Mouse (Mus musculus): ENCODE measurements around the gene Cmtm2b.
"Not testable (repeated sequence)": the region's sequence is repeated elsewhere in the genome, so short reads cannot be mapped to it uniquely, and the experiment has no call there.

Gene Cmtm2b

DNA sequence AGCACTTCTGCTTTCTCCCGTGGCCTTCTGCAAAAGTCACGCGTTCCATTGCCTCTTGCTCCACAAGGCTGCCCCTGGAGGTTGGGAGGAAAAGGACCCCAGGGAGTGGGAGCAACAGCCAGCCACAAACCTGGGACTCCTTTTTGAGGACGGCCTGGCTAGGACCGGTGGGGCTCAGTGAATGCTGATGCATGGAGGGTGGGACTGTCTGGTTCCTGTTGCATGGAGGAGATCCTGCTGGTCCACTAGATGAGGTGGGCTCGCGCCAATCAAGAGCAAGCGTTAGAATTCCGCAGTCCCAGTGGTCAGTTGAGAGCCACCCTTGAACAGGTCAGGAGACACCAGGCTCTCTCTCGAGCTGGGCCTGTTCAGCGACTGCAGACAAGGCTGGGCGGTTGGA is at the start of gene Cmtm2b:
Gene Cmtm2b, plus strand, starts transcription at position 301 of the 400 bp plus-strand sequence.
- not testable (repeated sequence) for DNase-seq (ENCODE audit: low spot score in 2 of 2)

DNA sequence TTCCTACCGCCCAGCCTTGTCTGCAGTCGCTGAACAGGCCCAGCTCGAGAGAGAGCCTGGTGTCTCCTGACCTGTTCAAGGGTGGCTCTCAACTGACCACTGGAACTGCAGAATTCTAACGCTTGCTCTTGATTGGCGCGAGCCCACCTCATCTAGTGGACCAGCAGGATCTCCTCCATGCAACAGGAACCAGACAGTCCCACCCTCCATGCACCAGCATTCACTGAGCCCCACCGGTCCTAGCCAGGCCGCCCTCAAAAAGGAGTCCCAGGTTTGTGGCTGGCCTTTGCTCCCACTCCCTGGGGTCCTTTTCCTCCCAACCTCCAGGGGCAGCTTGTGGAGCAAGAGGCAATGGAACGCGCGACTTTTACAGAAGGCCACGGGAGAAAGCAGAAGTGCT is 28.9 kb upstream of the Cmtm2b start, which contains the start of gene Cmtm2a:
Gene Cmtm2a, minus strand, starts transcription at position 101 of the 400 bp plus-strand sequence.
- DNase-seq (ENCODE audit: low spot score in 2 of 2), result not testable (repeated sequence)

DNA sequence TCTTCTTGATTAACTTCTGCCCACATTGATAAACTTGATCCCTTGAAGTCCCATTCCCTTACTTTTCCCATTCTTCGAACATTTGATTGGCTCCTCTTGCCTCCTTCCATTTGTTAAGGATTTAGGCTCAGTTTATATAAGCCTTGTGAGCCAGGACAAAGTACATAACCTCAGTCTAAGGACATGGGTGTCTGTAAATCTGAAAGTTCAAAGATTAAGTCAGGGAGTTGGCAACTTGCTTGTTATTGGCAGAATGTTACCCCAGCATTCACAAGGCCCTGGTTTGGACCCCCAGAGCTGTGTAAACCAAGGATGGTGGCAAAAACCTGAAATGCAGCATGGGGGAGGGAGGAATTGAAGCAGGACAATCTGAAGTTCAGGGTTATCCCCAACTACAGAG is 27.6 kb upstream of the Cmtm2b start:
- no peak for DNase-seq (ENCODE audit: low spot score in 2 of 2)

DNA sequence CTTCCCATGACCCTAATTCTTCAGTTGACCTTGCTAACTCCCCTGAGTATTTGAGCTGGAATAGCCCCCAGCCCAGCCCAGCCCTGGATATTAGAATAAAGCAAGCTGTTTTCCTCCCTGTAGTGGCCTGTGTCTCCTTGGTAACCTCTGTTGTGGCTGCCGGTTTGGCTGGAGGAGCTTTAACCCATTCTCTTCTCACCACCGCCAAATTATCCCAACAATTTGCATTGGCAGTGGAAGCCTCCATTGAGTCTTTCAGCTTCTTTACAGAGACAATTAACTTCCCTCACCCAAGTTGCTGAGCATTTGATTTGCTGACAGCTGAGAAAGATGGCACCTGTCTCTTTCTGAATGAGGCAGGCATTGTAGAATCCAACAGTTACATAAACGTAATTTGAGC is 20.5 kb upstream of the Cmtm2b start:
- not testable (repeated sequence) for DNase-seq (ENCODE audit: low spot score in 2 of 2)

DNA sequence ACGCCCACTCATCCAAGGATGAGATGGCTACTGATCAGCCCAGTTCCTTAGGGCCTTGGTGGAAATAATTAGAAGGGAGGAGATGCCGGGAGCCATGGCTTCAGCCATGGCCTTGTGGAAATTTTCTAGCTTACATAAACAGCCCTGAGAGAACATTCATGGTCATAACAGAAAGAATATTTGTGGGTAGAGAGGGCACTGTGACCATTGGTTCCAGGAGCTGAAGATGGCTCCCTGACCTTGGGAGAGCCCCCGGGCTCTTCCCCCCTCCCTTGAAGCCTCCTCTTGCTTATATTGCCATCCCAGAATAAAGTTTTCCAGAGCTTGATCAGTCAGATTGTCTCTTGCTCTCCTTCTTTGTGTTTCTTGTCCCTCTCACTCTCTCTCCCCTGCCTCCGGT is 19.5 kb upstream of the Cmtm2b start:
- DNase-seq (ENCODE audit: low spot score in 2 of 2), result not testable (repeated sequence)

DNA sequence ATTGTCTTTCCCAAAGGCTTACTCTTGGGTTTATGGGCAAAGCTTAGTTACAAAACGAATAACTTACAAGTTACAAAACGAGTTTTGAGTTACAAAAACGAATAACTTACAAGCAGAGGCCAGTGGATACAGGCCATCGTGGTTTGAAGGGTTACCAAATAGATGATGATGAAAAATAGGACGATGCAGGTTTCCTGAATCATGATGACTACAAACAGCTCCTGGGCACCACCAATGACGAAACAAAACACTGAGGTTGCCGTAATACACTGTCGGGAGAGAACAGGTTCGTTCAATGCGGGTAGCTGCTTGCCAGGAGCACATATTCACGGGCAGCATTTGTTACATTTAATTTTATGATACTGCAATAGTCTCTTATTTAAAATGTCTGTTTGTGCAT is 17.1 kb upstream of the Cmtm2b start:
- no peak for DNase-seq (ENCODE audit: low spot score in 2 of 2)

DNA sequence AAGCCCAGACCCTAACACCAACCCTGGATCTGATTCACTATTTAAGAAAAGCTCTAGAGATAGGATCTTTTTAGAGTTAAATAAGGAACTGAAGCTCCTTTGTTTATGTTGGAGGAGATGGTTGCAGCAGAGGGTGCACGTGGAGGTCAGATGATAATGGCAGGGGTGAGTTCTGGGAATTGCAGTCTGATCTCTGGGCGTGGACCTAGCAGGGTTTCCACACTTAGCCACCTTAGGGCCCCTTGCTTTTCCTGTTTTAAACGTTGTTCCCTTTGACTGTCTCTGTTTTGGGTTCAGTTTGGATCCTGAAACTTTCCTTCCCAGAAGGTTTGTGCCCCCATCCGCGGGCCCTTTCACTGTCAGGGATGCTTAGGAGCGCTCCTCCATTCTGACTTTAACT is 13.7 kb upstream of the Cmtm2b start:
- not testable (repeated sequence) for DNase-seq (ENCODE audit: low spot score in 2 of 2)

DNA sequence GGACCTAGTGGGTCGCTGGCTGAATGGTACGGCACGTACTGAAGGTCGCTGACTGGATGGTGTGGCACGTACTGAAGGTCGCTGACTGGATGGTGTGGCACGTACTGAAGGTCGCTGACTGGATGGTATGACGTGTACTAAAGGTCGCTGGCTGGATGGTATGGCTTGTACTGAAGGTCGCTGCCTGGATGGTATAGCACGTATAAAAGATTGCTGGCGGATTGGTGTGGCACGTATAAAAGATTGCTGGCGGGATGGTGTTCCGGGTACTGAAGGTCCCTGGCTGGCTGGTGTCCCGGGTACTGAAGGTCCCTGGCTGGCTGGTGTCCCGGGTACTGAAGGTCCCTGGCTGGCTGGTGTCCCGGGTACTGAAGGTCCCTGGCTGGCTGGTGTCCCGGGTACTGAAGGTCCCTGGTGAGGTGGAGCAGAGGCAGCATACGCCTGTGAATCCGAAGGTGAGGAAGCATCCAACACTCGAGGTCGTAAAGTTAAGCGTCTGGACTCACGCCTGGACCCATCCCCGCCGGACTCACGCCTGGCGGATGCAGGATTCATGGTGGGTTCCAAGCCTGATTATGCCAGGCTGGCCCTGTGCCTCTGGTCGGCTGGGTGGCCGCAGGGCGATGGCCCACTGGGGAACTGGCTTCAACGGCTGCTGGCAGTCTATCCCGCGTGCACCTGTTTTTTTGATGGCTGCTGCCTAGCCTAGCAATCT is 12.4 kb upstream of the Cmtm2b start, which contains the start of the genes Gm45711 and Cmtm1:
Gene Gm45711, minus strand, starts transcription at position 641 of the 715 bp plus-strand sequence.
Gene Cmtm1, minus strand, starts transcription at position 705 of the 715 bp plus-strand sequence.
- DNase-seq (ENCODE audit: low spot score in 2 of 2), result not testable (repeated sequence)

DNA sequence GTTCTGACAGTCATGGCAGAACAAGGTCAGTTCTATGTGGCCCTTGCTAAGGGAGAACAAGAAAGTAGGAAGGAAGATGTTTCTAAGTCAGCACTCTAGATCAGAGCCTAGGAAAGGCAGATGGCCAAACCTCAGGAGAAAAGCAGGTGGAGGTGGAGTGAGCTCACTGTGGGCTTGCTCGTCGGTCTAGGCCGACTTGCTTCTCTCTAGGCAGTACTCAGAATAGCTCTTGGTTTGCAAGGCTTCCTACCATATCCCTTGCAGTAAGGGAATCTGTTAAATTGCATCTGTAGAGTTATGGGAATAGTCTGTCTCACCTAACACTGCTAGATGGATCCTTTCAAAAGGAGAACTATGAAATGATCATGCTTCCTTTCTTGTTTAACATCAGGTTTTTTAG is 10.0 kb upstream of the Cmtm2b start:
- DNase-seq (ENCODE audit: low spot score in 2 of 2), result not testable (repeated sequence)

DNA sequence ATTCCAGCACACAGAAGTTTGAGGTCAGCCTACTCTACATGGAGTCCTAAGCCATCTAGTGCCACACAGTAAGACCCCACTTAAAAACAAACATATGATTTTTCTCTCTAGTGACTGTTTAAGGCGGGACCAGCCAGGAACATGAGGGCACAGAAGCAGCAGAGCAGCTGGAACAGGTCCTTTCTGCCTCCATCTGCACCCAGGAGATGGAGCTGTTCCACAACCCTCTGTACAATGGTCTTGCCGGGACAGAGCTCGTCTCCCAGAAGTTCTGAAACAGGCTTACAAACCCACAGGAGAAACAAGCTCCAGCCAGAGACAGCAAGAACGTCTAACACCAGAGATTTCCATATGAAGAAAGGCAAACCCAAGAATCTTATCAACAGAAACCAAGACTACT is 8.7 kb upstream of the Cmtm2b start:
- DNase-seq (ENCODE audit: low spot score in 2 of 2), result no peak

DNA sequence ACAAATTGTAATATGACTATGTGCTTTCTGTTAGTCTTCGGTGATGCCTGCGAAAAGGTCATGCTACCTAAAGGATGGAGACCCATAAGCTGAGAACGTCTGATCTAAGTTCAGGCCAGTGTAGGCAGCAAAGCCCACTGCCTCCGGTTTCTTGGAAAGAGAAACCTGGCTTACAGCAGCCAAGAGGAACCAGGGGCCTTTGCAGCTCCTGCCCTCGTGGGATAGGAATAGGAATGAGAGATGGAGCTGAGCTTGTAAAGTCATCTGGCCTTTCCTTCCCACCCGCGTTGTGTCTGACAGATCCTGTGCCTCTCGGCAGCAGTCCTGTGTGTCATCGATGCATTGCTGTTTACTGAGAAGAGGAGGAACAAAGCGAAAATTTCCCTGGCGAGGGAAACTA is 763 bp upstream of the Cmtm2b start, which contains the start of gene Gm11020:
Gene Gm11020, plus strand, starts transcription at position 301 of the 400 bp plus-strand sequence.
- not testable (repeated sequence) for DNase-seq (ENCODE audit: low spot score in 2 of 2)

DNA sequence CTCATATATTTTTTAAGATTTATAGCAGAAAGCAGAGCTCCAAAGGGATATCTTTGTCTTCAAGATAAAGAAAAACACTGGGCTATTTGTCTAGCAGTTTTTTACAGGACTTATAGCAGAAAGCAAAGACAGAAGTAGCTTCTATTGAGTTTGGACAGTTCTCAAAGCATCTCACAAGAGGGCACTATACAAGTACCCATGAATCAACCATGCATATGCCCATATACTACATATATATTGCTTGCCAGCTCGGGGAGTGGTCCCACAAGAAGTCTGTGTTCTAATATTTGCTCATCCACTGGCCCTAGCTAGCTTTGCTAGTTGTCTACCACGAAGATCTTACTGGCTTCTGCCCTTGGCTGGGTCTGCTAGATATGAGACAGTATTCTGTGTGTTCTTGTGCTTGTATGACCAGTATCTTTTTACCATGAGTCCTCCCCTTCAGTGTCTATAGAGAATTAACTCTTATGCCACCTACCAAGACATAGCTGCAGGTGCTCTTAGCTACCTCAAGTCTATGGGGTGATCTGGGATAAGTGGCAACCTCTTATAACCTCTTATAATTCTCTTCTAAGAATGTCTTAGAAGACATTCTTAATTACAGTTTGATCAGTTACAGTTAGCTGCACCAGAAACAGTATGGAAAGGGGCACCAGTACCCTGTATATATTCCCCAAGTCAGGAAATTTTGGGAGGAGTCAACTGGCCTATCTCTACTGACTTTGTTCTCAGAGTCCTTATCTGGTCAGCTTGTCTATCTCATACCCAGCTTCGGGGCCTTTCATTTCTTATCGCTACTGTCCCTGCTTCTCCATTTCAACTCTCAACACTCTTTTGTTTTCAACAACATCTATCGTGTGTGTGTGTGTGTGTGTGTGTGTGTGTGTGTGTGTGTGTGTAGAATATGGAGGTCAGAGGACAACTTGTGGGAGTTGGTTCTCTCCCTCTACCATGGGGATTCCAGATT is 10.9 kb downstream of the Cmtm2b start:
- DNase-seq (ENCODE audit: low spot score in 2 of 2), result no peak

DNA sequence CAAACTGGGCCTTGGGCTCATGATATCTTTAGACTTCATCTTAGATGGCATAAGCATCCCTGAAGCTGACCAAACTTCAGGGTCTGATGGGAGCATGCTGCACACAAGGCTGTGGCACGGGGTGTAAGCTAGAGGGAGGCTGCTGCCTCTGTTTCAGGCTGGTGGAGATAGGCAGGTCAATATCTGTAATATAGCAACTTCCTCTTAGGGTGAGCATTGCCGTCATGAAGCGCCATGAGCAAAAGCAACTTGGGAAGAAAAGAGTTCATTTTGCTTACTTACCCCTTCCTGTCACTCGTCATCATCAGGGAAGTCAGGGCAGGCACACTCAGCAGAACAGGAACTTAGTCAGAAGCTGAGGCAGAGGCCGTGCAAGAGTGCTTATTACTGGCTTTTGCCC is 11.8 kb downstream of the Cmtm2b start:
- no peak for DNase-seq (ENCODE audit: low spot score in 2 of 2)

DNA sequence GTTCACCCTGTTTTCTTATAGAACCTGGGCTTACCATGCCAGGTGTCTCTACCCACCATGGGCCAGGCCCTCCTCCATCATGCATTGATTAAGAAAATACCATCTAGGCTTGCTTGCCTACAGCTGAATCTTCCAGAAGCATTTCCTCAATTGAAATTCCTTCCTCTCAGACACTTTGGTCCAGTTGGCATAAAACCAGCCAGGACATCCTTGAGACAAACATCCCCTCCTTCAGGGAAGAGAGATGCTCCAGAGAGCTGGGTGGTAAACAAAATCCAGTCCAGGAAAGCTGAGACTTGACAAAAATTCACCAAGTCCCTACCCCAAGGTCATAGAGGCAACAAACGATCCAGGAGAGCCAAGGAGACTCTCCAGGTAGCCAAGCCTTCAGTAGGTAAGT is 12.2 kb downstream of the Cmtm2b start:
- no peak for DNase-seq (ENCODE audit: low spot score in 2 of 2)

DNA sequence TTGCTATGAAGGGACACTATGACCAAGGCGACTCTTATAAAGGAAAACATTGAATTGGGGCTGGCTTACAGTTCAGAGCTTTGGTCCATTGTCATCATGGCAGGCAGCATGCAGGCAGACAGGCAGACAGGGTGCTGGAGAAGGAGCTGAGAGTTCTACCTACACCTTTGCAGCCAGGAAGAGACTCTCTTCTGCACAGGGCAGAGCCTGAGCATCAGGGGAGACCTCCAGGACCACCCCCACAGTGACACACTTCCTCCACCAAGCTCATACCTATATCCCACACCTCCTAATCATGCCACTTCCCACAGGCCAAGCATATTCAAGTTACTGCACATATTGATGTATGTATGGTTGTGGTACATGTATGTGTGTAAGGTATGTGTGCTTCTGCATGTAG is 14.8 kb downstream of the Cmtm2b start:
- DNase-seq (ENCODE audit: low spot score in 2 of 2), result no peak

DNA sequence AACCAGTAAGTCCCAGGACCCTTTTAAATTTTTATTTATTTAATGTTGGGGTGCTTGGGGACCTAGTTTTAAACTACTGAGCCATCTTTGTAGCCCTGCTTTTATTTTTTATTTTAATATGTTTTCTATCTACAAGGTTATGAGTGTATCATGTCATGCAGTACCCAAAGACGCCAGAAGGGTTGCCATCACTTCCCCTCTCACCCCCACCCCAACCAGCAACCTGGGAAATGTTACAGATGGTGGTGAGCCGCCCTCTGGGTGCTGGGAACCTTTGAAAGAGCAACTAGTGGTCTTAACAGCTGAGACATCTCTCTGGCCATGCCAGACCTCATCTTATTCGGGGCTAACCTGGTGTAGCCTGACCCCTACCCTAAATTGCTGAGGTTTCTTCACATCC is 15.9 kb downstream of the Cmtm2b start:
- no peak for DNase-seq (ENCODE audit: low spot score in 2 of 2)

DNA sequence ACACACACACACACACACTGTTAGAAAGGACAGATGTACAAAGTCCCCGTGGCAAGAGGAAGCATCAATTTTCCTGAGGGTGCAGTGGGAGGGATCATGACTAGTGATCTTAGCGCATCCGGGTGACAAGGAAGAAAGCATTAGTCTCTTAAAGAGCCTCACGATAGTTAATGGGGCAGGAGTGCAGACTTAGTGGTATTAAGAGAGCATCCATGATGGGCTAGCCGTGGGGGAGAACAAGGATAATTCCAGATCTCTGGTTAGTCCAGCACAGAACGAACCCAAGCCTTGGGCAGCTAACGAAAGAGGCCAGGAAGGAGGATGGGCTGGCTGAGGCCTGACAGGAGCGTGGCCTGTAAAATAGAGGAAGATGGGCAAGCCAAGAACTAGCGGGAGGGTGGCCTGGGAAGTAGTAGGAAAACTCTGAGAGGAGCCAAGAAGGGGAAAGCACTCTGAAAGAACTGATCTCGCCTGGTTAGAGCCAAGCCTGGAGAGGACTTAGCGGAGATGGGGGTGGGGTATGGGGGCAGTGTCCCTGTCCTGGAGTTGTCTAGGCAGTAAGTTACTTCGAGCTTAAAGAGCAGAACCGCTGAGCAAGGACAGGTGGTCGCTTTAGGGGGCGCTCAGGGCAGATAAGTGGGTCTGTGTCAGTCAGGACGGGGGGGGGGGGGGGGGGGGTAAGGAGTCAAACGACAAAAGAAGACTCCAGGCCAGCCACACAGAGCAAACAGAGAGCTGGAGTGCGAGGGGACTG is 17.4 kb downstream of the Cmtm2b start, which contains the start of gene Cmtm3:
Gene Cmtm3, plus strand, starts transcription at position 182 of the 754 bp plus-strand sequence.
- DNase-seq (ENCODE audit: low spot score in 2 of 2), result no peak

DNA sequence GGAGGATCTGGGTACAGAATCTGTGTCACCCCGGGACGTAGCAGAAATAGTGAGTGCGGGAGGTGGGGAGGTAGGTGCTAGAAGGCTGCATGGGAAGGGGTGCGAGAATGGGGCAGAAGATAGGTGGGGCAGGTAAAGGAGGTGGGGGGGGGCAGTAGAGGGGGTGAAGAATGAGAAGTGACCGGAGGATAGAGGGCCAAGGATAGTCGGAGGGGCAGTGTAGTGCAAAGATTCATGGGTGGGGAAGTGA is 17.9 kb downstream of the Cmtm2b start:
- no peak for DNase-seq (ENCODE audit: low spot score in 2 of 2)

DNA sequence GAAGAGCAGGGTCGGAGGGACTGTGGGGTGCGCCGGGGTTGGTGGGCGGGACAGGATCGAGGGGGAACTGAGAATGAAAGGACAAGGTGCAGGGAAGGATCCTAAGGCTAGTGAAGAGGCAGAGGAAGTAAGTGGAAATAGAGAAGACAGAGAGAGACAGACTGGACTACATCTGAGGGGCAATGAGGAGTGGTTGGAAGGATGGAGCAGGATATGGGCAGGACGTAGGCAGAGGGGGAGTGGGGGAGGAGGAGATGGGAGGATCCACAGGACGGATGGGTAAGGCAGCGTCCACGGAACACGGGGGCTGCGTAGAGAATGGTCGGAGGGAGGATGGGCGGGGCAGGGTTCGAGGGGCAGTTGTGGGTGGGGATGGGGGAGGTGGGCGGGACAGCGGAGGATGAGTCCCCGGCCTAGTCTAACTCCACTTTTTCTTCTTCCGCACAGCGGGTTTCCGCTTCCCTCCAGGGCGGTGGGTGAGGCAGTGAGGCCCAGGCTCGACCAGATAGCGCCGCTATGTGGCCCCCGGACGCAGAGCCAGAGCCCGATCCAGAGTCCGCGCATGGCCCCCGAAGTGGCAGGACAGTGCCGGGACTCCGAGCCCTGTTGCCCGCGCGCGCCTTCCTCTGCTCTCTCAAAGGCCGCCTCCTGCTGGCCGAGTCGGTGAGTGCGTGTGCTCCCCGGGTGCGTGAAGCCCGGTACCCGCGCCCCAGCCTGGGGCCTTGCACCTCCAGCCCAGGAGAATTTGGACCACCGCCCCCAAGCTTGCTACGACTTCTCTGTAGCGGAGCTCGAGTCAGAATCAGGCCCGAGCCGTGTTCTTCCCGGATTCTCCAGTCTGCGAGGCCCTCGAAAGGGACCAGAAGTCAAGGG is 18.4 kb downstream of the Cmtm2b start:
- DNase-seq (ENCODE audit: low spot score in 2 of 2), result peak; percentile 60 to 68

DNA sequence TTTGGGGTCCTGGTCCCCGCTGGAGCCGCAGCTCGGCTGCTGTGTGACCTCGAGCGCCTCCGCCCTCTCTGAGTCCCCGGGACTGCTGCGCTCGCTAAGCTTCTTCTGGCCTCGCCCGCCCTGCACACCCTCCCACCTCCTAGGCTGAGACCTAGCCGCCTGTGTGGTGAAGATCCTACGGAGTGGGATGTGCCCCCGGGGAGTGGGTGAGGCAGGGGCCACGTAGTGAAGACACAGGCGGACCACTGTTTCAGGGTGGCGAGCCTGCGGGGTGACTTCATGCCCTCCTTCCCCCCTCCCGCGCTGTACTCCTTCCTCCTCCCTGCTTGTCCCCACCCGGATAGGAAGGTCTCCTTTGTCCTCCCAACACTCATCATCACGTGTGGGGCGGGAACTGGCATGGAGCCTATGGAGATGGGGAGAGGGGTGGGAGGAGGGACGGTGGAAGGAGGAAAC is 19.1 kb downstream of the Cmtm2b start:
- DNase-seq (ENCODE audit: low spot score in 2 of 2), result peak; percentile 43 to 55

DNA sequence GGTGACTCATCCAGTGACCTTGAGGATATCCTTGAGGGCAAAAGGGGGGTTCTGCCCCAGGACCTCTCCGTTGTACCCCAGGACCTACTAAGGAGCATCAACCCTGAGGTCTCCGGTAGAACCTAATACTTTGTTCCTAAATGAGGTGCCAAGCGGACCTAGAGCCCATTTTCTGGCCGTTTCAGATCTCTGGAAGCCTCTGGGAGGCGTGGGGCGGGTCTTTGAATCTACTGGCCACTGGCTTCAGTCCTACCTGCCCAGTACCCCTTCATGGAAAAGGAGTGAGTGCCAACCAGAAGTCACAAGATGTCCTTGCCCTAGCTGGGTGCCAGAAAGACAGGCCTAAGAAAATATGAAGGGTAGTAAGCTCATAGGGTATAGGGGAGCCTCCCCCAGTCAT is 19.6 kb downstream of the Cmtm2b start:
- DNase-seq (ENCODE audit: low spot score in 2 of 2), result no peak
